Mouse (Mus musculus): Measurements from ENCODE around the gene Sgca. TPM values are rescaled to one million over a fixed set of nuclear protein-coding genes. Genes with fewer than 3 reads are reported as not detected.

Gene Sgca
- polyA plus RNA-seq, 1 experiment from 2014 or later, result 0.55 TPM

DNA sequence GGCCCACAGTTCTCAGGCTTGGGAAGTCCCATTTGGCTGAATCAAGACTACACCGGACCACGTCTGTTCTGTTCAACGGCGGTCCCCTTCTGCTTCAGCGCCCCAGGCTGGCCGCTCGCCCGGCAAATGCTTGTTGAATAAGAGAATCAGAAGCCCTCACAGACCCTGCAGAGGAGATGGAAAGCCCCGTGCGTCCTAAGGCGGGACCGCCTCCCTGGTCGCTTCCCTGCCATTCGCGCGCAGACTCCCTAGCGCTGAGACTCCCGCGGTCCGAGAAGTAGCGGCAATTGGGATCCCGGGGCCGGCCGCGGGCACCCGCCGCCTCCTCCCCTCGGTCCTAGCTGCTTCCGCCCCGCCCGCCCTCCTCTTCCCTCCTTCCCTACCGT is 33.5 kb upstream of the Sgca start, which contains the start of gene Samd14:
Gene Samd14, plus strand, starts transcription at position 251 of the 386 bp plus-strand sequence.
- H3K9me3 ChIP-seq (ENCODE audit: low read length), result no peaks in the 10 kb centered on the region
- H3K4me3 ChIP-seq (ENCODE audit: low read depth, low read length), result peak within 1 kb of the TSS; percentile 48
- H3K27ac ChIP-seq (ENCODE audit: low read length), result peak within 1 kb of the TSS; percentile 54; the same call in 1 of the 2 replicates
- DNase-seq (ENCODE audit: low spot score) (peak; percentile 72), ATAC-seq (peak; percentile 59)
- WGBS, result 0% methylated on average over 22 of the region's 32 CpGs
- H3K4me1 ChIP-seq (ENCODE audit: insufficient read depth, low read depth, low read length), result peaks cover 8% of the 10 kb centered on the region; the same call in 1 of the 2 replicates
- no peak for TF ChIP-seq CTCF (IDR thresholded peaks at IDR 0.05)
- no peak for TF ChIP-seq EP300 (IDR thresholded peaks at IDR 0.05)
- 0 out of 2 replicates have a peak, but pooled peaks cover 5% of the 10 kb centered on the region for H3K36me3 ChIP-seq (ENCODE audit: insufficient read depth, low read length)
- H3K4me2 ChIP-seq (replicated peaks; ENCODE audit: low read depth, low read length), result peak within 1 kb of the TSS; percentile 91
- no peaks in the 10 kb centered on the region for H3K27me3 ChIP-seq (replicated peaks; ENCODE audit: insufficient read depth, low read length)
- peak within 1 kb of the TSS; percentile 41 for H3K9ac ChIP-seq (replicated peaks; ENCODE audit: low read depth)

DNA sequence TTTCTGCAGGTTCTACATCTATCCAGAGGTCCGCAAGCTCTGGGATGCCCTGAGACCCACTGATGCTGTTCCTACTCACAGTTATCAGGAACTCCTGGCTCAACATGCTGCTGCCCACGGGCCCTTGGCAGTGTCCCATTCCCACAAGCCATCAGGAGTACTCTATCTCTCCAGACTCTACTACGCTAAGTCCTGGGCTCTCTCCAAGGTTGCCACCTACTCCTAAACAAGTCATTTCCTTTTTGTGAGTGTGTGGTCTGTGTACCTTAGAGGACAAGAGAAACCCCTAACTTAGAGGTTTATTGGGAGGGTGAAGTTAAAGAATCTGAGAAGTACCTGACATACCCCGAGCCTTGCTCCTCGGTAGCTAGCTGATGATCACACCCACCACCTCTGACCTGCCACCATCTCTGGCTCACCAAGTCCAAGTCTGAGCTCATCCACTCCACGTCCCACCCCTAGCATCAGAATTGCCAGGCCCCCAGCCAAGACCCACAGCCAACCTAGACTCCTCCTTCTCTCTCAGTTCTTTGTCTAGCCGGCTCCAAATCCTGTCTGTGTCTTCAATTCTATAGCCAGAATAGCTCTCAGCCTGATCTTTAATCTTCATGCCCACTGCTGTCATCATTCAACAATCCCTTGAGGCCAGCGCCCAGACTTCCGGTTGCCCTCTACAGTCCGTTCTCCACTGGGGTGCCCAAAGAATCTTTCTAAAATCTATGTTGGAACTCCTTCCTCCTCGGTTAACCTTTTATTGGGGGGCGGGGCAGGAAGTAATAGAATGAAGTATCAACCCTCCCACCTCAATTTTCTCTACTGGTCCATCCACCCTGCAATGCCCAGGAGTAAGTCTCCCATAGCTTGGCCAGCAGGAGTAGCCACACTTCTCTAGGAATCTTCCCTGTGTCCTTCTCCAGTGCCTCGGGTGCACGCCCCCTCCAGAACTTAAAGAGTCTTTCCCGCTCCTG is 32.8 kb upstream of the Sgca start:
- TF ChIP-seq EP300 (IDR thresholded peaks at IDR 0.05), result no peak
- TF ChIP-seq CTCF (IDR thresholded peaks at IDR 0.05), result no peak
- Histone ChIP-seq H3K9ac (replicated peaks; ENCODE audit: low read depth) (peak overlapping the region; percentile 29), H3K4me1 (ENCODE audit: insufficient read depth, low read depth, low read length) (peaks cover 8% of the 10 kb centered on the region; the same call in 1 of the 2 replicates), H3K4me3 (ENCODE audit: low read depth, low read length) (peak overlapping the region; percentile 48), H3K36me3 (ENCODE audit: insufficient read depth, low read length) (0 out of 2 replicates have a peak, but pooled peaks cover 6% of the 10 kb centered on the region), H3K9me3 (ENCODE audit: low read length) (no peaks in the 10 kb centered on the region), H3K27ac (ENCODE audit: low read length) (peak overlapping the region; percentile 54; the same call in 1 of the 2 replicates), H3K4me2 (replicated peaks; ENCODE audit: low read depth, low read length) (peak overlapping the region; percentile 91), H3K27me3 (replicated peaks; ENCODE audit: insufficient read depth, low read length) (no peaks in the 10 kb centered on the region)
- DNase-seq (ENCODE audit: low spot score), result peak; percentile 76
- WGBS, result 24% methylated on average over 15 of the region's 15 CpGs
- peak; percentile 51 for ATAC-seq

DNA sequence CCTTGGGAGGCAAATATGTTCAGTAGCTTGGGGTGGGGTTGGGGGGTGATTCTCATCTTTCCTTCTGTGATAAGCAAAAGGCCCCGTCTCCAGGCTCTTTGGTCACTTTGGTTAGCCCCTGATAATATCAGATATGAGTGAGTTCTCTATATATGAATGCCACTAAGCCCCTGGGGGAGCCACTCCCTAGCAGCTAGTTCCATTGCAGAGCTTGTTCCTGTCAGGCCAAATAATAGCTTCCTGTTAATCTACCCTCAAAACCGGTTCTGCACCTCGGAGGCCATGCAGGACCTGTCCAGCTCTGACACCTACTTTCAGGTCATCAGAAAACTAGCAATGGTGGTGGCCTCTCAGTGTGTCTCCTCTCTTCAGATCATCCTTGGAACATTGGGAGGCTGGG is 31.3 kb upstream of the Sgca start:
- Histone ChIP-seq H3K36me3 (ENCODE audit: insufficient read depth, low read length) (peaks cover 16% of the 10 kb centered on the region; the same call in 1 of the 2 replicates), H3K27me3 (replicated peaks; ENCODE audit: insufficient read depth, low read length) (no peaks in the 10 kb centered on the region), H3K4me1 (ENCODE audit: insufficient read depth, low read depth, low read length) (peaks cover 8% of the 10 kb centered on the region; the same call in 1 of the 2 replicates), H3K9ac (replicated peaks; ENCODE audit: low read depth) (no peak overlapping the region), H3K4me2 (replicated peaks; ENCODE audit: low read depth, low read length) (no peak overlapping the region), H3K9me3 (ENCODE audit: low read length) (no peaks in the 10 kb centered on the region), H3K27ac (ENCODE audit: low read length) (no peak overlapping the region), H3K4me3 (ENCODE audit: low read depth, low read length) (no peak overlapping the region)
- TF ChIP-seq EP300 (IDR thresholded peaks at IDR 0.05), result no peak
- no peak for TF ChIP-seq CTCF (IDR thresholded peaks at IDR 0.05)
- WGBS, result 38% methylated on average over 3 of the region's 3 CpGs
- no peak for ATAC-seq
- no peak for DNase-seq (ENCODE audit: low spot score)

DNA sequence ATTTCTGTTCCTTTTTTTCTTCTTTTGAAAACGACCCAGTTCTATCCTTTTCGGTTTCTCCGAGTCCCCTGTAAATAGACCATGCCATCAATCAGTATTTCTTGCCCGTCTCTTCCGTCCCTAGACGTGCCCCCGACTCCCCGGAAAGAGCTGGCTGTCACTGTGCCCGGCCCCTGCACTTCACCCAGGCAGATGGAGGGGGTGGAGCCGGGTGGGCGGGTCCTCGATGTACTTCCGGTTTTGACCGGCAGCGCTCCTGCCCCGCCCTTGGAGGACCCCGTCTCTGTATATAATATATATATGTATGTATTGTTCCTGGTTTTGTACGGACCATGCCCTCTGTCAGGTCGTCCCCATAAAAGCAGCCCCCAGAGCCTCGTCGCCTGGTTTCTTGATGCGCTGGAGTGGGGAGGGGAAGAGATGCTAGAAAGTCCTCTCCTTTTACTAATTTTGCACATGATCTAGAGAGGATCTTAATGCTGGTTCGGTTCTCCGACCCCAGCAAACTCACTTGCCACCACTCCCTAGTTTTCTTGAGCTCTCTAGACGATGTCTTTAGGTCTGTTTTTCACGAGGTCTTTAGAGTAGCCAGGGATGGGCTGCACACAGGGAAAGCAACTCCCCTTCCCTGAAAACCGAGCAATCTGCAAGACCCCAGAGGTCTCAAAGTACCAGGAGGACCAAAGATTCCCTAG is 30.5 kb upstream of the Sgca start:
- peak overlapping the region; percentile 64 for H3K4me2 ChIP-seq (replicated peaks; ENCODE audit: low read depth, low read length)
- peak; percentile 86 for DNase-seq (ENCODE audit: low spot score)
- no peak overlapping the region for H3K9ac ChIP-seq (replicated peaks; ENCODE audit: low read depth)
- peak; percentile 21; the same call in 1 of the 2 replicates for TF ChIP-seq EP300 (IDR thresholded peaks at IDR 0.05)
- TF ChIP-seq CTCF (IDR thresholded peaks at IDR 0.05), result no peak; the same call in 1 of the 2 replicates
- H3K4me3 ChIP-seq (ENCODE audit: low read depth, low read length), result peak overlapping the region; percentile 39
- peaks cover 8% of the 10 kb centered on the region; the same call in 1 of the 2 replicates for H3K4me1 ChIP-seq (ENCODE audit: insufficient read depth, low read depth, low read length)
- no peaks in the 10 kb centered on the region for H3K27me3 ChIP-seq (replicated peaks; ENCODE audit: insufficient read depth, low read length)
- WGBS, result 1% methylated on average over 27 of the region's 27 CpGs
- no peaks in the 10 kb centered on the region for H3K9me3 ChIP-seq (ENCODE audit: low read length)
- peak; percentile 72 for ATAC-seq
- peaks cover 23% of the 10 kb centered on the region; the same call in 1 of the 2 replicates for H3K36me3 ChIP-seq (ENCODE audit: insufficient read depth, low read length)
- peak overlapping the region; percentile 49; the same call in 1 of the 2 replicates for H3K27ac ChIP-seq (ENCODE audit: low read length)

DNA sequence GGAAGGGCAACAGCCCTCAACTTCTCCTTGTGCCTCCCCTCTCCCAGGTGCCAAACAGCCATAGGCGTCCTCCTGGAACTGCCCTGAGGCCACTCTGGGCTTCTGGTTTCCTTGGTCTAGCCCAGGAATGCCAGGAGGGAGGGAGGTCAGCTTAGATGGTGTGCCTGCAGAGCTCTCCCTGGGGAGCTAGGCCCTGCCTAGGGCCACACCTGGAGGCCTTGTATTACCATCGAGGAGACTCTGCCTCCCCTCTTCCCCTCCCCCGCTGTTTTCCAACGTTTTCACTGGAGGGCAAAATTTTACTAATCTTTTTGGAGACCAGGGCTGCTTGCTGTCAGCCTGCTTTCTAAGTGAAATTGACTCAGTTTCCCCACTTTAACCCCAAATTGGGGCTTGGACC is 29.9 kb upstream of the Sgca start:
- Histone ChIP-seq H3K4me3 (ENCODE audit: low read depth, low read length) (no peak overlapping the region), H3K9me3 (ENCODE audit: low read length) (no peaks in the 10 kb centered on the region), H3K4me2 (replicated peaks; ENCODE audit: low read depth, low read length) (peak overlapping the region; percentile 64; the same call in 1 of the 2 replicates), H3K27me3 (replicated peaks; ENCODE audit: insufficient read depth, low read length) (no peaks in the 10 kb centered on the region), H3K4me1 (ENCODE audit: insufficient read depth, low read depth, low read length) (peaks cover 8% of the 10 kb centered on the region; the same call in 1 of the 2 replicates), H3K36me3 (ENCODE audit: insufficient read depth, low read length) (peaks cover 26% of the 10 kb centered on the region; the same call in 1 of the 2 replicates), H3K27ac (ENCODE audit: low read length) (no peak overlapping the region), H3K9ac (replicated peaks; ENCODE audit: low read depth) (no peak overlapping the region)
- DNase-seq (ENCODE audit: low spot score) (no peak), ATAC-seq (no peak)
- TF ChIP-seq EP300 (IDR thresholded peaks at IDR 0.05) (no peak), CTCF (IDR thresholded peaks at IDR 0.05) (no peak)
- 39% methylated on average over 4 of the region's 4 CpGs for WGBS

DNA sequence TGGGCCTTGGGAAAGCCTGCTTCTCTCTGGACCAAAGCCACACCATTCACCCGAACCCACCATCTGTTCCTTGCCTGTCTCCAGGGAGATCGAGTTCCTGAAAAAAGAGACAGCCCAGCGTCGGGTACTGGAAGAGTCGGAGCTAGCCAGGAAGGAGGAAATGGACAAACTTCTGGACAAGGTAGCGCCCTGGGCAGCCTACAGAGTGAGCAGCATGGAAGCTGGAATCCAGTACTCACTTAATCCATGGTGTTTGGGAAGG is 28.7 kb upstream of the Sgca start:
- no peak for TF ChIP-seq EP300 (IDR thresholded peaks at IDR 0.05)
- TF ChIP-seq CTCF (IDR thresholded peaks at IDR 0.05), result no peak
- Histone ChIP-seq H3K9me3 (ENCODE audit: low read length) (no peaks in the 10 kb centered on the region), H3K4me2 (replicated peaks; ENCODE audit: low read depth, low read length) (no peak overlapping the region), H3K27ac (ENCODE audit: low read length) (no peak overlapping the region), H3K4me3 (ENCODE audit: low read depth, low read length) (no peak overlapping the region), H3K27me3 (replicated peaks; ENCODE audit: insufficient read depth, low read length) (no peaks in the 10 kb centered on the region), H3K9ac (replicated peaks; ENCODE audit: low read depth) (no peak overlapping the region), H3K36me3 (ENCODE audit: insufficient read depth, low read length) (peaks cover 32% of the 10 kb centered on the region; the same call in 1 of the 2 replicates), H3K4me1 (ENCODE audit: insufficient read depth, low read depth, low read length) (peaks cover 13% of the 10 kb centered on the region; the same call in 1 of the 2 replicates)
- ATAC-seq (no peak), DNase-seq (ENCODE audit: low spot score) (no peak)
- 60% methylated on average over 6 of the region's 6 CpGs for WGBS
